Mouse (Mus musculus) hematopoietic multipotent progenitor cell, adult 10-12 weeks (in vitro differentiated cells): ENCODE measurements around the gene Olfr917. TPM values are rescaled to one million over a fixed set of nuclear protein-coding genes. Genes with fewer than 3 reads are reported as not detected.

ENCODE experiments used
- polyA plus RNA-seq: library from polyadenylated mRNA; stranded (reverse); fragments of >175 nt; gene quantifications from 2 replicates; pipeline ENCODE4 v1.2.3, GENCODE M21; 2012; ENCODE audit warnings: low replicate concordance

The Olfr917 gene
- not detected in 2 replicates for polyA plus RNA-seq

DNA sequence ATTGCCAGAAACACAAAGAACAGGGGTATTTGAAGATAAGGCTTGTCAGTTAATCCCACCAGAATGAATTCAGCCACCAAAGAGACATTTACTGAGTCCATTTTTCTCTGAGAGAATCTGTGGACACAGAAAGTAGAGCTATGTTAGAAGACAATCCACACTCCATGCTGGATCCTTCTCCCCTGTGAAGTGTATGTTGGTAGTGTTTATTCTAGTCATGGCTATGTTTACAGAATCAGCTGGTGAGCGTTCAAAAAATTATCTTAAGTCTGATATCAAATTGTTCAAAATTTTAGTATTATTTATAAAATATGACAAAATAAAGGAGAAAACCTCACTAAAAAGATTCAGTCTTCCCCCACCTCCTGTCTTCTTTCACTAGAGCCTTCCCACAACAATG, at the start of gene Olfr917:
Olfr917 (minus strand) TSS at position 101 of the 400 bp plus-strand sequence.

DNA sequence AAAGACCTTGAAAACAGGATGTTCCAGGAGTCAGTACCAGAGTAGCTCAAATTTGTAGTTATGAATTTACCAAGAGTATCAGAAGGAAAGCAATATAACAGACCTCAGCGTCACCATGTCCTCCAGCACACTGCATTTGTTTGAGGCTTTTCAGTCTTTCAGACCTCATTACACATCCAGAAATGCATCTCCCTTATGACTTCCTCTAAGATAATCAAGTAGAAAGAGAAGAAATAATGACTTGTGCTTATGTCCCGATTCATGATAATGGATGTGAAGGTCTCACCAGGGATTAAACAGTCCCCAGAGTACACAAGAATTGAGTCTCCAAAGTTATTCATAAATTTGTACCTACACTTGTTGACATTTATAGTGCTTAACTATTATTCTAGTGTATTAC, 8.9 kb upstream of the Olfr917 start, which contains the start of gene Olfr918:
Olfr918 (minus strand) TSS at position 101 of the 400 bp plus-strand sequence.

DNA sequence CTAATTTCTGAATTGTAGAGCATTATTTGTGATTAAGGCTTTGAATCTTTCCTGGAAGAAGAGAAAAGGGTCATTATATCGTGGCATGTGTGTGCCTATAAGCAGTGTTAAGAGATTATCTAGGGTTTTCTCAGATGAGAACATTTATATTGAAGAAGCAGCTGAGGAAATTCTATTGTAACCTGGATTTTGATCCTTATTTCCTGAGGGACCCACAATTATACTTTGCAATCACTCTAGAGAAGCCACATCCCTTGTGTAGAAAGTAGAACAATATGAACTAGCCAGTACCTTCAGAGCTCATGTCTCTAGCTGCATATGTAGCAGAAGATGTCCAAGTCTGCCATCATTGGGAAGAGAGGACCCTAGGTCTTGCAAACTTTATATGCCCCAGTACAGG, 5.9 kb downstream of the Olfr917 start, which contains the start of gene Olfr916:
Olfr916 (minus strand) TSS at position 101 of the 400 bp plus-strand sequence.

Other genes with a start within 250 kb of the Olfr917 start
- not detected in 2 replicates for gene Olfr901, start 236.4 kb downstream of the Olfr917 start, polyA plus RNA-seq
- gene Olfr902, start 218.2 kb downstream of the Olfr917 start, polyA plus RNA-seq, result not detected in 2 replicates
- not detected in 2 replicates for gene Olfr904, start 202.7 kb downstream of the Olfr917 start, polyA plus RNA-seq
- not detected in 2 replicates for gene Olfr905, start 194.7 kb downstream of the Olfr917 start, polyA plus RNA-seq
- gene Olfr906, start 178.8 kb downstream of the Olfr917 start, polyA plus RNA-seq, result not detected in 2 replicates
- gene Olfr907, start 170.0 kb downstream of the Olfr917 start, polyA plus RNA-seq, result not detected in 2 replicates
- gene Olfr911-ps1, start 144.3 kb downstream of the Olfr917 start, polyA plus RNA-seq, result not detected in 2 replicates
- not detected in 2 replicates for gene Olfr910, start 128.0 kb downstream of the Olfr917 start, polyA plus RNA-seq
- not detected in 2 replicates for gene Olfr912, start 85.7 kb downstream of the Olfr917 start, polyA plus RNA-seq
- not detected in 2 replicates for gene Olfr913, start 73.1 kb downstream of the Olfr917 start, polyA plus RNA-seq
- gene Olfr914, start 60.7 kb downstream of the Olfr917 start, polyA plus RNA-seq, result not detected in 2 replicates
- gene Olfr916, start 6.0 kb downstream of the Olfr917 start, polyA plus RNA-seq, result not detected in 2 replicates
- gene Olfr918, start 8.8 kb upstream of the Olfr917 start, polyA plus RNA-seq, result not detected in 2 replicates
- gene Olfr919, start 37.8 kb upstream of the Olfr917 start, polyA plus RNA-seq, result not detected in 2 replicates
- gene Vwa5a, start 52.4 kb upstream of the Olfr917 start, polyA plus RNA-seq, result 1.7 and 1.8 TPM in 2 replicates
- gene Olfr920, start 86.5 kb upstream of the Olfr917 start, polyA plus RNA-seq, result 0.02 TPM in 1 of 2 replicates, not detected in the other
- gene Olfr921, start 107.2 kb upstream of the Olfr917 start, polyA plus RNA-seq, result not detected in 2 replicates
- not detected in 2 replicates for gene Olfr922, start 148.8 kb upstream of the Olfr917 start, polyA plus RNA-seq
- not detected in 2 replicates for gene Olfr923, start 160.7 kb upstream of the Olfr917 start, polyA plus RNA-seq
- not detected in 2 replicates for gene Olfr924, start 178.6 kb upstream of the Olfr917 start, polyA plus RNA-seq
- gene Olfr26, start 189.2 kb upstream of the Olfr917 start, polyA plus RNA-seq, result not detected in 2 replicates
- gene Olfr926, start 211.3 kb upstream of the Olfr917 start, polyA plus RNA-seq, result not detected in 2 replicates